Mouse (Mus musculus): ENCODE results near the gene Atp6v0b. TPM values are rescaled to one million over a fixed set of nuclear protein-coding genes. Genes with fewer than 3 reads are reported as not detected.

Gene Atp6v0b
- total RNA-seq, 2 experiments from 2014 or later = 139 to 148 TPM

DNA sequence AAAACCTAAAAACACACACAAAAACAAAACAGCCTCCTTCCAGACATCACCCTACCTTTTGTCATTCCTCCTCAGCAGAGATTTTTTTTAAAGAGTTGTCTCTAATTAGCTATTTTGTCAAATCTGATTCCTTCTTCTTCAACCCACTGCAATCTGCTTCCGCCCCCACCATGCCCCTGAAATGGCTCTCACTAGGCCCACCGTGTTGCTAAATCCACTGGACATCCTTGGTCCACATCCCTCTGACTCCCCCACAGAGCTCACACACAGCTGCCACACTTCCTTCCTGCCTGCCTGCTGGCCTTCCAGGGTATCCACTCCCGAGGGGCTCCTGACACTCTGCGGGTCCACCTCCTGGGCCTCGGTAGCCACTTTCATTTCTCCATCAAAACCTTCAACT, 8.4 kb downstream of the Atp6v0b start:
- no peak for DNase-seq (ENCODE audit: low spot score in 2 of 2)

- no peak for DNase-seq (ENCODE audit: low spot score in 2 of 2)
Observed at GRCm38 (mm10) chr4:117878301-117878700, 8.8 kb downstream of the Atp6v0b start.

DNA sequence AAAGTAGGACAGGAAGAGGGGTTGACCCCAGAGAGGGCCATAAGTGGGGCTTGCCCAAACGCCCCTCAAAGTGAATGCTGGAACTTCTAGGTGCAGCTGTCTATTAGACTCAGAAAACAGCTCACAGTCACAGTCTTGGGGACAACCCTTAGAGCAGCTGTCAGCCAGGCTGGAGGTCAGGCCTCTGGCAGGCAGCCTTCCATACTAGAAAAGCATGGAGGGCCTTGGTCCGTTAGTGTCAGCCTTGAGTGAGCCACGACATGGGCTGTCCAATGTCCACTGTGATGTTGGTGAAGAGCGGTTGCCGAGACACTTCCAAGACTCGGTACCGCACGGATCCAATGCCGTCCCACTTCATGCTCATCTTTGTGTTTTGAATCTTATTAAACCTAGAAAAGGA, 13.5 kb downstream of the Atp6v0b start:
- DNase-seq (ENCODE audit: low spot score in 2 of 2) = no peak

DNA sequence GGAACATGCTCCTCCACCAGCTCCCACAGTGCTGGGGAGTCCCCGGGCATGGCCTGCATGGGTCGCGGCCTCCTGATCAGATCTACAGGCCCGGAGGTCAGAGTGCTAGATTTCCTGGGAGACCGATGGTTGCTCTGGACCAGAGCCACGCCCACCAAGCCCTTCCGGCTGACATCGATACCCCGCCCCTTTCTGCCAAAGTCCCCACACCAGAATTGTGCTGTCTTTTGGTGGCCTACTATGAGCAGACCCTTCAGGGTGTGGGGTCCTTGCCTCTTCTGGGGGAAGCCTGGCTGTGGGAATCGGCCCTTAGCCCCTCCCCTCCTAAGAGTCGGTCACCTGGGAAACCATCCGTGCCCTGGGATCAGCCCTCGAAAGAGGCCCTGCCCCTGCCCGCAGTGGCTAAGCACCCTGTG, 14.7 kb downstream of the Atp6v0b start, which contains the start of gene Ccdc24:
TSS of gene Ccdc24 (minus strand) at position 87 of the 416 bp plus-strand sequence.
- DNase-seq (ENCODE audit: low spot score in 2 of 2) = no peak

DNA sequence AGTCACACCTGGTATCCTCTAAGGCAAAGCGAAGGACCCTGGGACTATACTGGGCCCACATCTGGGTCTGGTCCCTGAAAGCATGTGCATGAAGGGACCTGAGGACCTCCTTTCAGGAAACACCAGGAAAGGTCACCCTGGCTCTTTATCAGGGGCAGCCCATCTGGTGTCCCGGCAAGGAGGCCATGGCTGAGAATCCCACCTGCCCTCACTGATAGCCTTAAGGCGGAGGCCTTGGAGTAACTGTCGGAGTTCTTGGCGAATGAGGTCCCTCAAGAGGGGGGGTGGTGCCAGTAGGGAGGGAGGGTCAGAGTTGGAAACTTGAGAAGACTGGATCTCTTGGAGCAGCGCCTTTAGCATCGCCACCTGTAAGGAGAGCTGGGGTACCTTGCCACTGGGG, 15.3 kb downstream of the Atp6v0b start:
- DNase-seq (ENCODE audit: low spot score in 2 of 2) = no peak

GRCm38 (mm10) chr4:117870437-117870836, 16.7 kb downstream of the Atp6v0b start:
- no peak for DNase-seq (ENCODE audit: low spot score in 2 of 2)

DNA sequence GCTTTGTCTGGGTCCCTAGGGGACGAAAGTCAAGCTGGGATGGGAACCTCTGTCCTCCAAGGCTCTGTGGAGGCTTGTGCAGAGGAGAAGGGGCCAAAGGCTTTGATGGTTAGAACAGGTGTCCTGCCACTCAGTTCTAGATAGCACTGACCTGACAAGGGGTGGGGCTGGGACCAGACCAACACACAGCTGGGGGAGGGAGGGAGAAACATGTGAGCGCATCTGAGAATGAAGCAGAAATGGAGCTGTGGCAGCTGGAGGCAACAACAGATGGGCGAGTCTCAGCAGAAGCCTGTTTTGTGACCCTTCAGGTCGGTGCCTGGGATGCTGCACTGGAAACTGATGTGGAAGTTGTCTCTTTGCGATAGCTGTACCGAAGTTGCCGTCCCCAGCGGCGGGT, 17.8 kb downstream of the Atp6v0b start:
- no peak for DNase-seq (ENCODE audit: low spot score in 2 of 2)

- peak in 1 of 2 experiments; percentile 36 for DNase-seq (ENCODE audit: low spot score in 2 of 2)
Observed at GRCm38 (mm10) chr4:117867823-117868222, 19.3 kb downstream of the Atp6v0b start.

DNA sequence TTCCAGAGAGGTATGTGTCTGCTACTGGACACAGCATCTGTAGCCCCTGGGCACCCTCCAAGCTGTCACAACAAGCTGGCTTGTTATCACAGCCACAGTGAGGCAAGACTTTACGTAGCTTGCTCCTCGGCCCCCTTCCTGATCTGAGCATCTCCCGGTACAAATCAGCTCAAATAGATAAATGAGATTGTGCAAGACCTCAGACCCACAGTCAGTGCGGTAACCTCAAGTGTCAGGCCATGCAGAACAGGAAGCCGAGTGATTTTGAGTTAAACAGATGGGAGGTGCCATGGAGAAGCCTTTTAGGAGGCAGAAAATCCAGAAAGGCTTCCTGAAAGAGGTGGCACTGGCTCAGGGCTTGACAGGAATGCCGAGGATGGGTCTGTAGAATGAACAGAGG, 20.1 kb downstream of the Atp6v0b start:
- DNase-seq (ENCODE audit: low spot score in 2 of 2) = no peak

DNA sequence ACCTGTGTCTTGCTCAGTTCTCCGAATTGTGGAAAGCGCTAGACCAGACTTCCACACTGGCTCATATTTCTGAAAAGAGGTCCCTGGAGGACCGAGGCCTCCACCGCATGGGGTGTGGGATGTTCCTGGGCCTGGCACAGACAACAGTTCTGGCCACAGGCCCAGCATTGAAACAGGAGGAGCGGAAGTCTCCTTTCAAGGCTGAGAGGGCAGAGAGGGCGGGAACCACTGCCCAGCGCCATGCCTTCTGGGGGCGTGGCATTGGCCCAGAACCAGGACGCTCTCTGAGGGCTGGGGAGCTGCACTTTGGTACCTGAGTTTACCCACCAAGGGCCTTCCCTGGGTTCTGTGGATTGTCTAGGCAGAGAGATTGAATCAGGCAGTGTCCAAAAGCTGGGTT, 21.1 kb downstream of the Atp6v0b start:
- peak; percentile 39 to 69 for DNase-seq (ENCODE audit: low spot score in 2 of 2)

GRCm38 (mm10) chr4:117862823-117863222, 24.3 kb downstream of the Atp6v0b start:
- no peak for DNase-seq (ENCODE audit: low spot score in 2 of 2)

DNA sequence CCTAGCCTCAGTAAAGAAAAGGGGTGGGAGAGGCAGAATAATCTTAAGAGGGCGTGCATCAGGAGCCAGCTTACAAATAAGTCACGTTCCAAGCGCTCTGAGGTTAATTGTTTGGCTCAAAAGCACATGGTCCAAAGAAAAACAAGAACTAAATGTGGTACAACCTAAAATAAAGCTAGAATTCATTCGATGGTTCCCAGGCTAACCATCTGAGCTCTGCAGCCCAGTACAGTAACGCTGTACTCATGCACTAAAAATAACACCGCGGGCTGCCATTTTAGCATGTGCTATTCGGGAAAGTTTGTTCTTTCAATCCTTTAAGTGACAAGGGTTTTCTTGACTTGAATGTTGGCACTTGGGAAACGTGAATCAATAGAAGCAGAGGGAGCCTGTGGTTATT, 26.6 kb downstream of the Atp6v0b start:
- DNase-seq (ENCODE audit: low spot score in 2 of 2) = no peak

GRCm38 (mm10) chr4:117858794-117859193, 28.3 kb downstream of the Atp6v0b start:
- peak in 1 of 2 experiments; percentile 40 for DNase-seq (ENCODE audit: low spot score in 2 of 2)

DNA sequence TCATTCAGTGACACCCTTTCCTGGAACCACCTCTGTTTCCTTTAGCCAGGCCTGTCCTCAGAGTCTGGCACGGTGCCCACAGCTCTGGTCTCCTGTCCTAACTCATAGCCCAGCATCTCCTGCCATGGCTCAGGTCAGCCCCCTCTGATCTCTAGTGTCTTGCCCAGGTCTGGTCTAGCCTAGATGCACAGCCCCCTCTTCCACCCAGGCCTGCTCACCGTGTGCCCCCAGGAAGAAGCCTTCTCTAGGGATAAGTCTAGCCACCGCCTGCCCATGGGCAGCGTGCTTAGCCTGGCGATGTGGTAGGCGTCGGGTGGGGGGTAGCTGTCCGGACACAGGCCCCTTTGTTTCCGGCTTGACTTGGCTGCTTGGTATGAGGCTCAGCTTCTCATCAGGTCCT, 32.0 kb downstream of the Atp6v0b start:
- DNase-seq (ENCODE audit: low spot score in 2 of 2) = no peak

DNA sequence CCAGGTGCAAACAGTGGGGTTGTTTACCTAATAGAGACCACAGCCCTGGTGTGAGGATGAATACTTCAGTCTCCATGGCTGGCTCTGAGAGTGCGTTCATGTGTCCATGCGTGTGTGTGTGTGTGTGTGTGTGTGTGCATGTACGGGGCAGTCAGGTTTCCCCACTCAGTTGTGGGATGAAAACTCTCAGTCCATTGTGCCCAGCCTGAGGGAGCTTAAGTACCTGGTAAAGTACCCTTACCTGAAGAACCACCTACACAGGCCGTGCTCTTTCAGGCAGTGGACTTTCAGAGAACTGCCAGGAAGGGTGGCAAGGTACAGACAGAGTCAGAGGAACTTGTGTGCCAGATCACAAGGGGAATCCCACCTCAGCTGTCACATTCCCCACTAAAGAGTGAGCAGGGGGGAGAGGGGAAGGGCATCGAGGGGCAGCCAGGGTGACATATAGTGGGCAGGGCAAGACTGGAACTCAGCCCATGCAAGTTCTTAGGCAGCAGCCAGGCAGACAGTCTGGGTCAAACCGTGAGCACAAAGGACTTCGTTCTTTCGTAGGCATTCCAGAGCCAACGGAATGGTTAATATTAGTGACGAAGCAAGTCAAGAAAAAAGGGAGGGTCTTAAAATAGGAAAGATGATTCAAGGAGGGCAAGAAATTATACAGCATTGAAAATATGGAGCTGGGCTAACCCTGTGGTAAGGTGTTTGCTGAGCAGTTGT, 34.8 kb downstream of the Atp6v0b start:
- no peak for DNase-seq (ENCODE audit: low spot score in 2 of 2)

GRCm38 (mm10) chr4:117850871-117851270, 36.3 kb downstream of the Atp6v0b start:
- DNase-seq (ENCODE audit: low spot score in 2 of 2) = no peak

DNA sequence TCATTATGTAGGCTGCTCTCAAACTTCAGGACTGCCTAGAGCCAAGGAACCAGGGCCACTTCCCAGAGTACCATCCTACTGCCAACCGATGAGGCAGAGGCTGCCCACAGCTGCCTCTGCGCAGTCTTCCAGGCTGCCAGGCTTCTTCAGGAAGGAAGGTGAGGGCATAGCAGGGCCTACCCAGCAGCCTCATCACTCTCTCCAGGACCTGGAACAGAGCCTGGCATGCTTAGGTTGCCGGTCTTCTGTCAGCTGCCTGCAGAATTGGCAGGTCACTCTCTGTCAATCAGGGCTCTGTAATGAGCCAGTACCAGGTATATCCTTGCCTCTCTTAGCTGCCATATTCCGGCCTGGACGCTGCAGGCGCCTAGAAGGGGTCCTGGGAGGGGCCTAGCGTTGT, 37.0 kb downstream of the Atp6v0b start:
- DNase-seq (ENCODE audit: low spot score in 2 of 2) = no peak

DNA sequence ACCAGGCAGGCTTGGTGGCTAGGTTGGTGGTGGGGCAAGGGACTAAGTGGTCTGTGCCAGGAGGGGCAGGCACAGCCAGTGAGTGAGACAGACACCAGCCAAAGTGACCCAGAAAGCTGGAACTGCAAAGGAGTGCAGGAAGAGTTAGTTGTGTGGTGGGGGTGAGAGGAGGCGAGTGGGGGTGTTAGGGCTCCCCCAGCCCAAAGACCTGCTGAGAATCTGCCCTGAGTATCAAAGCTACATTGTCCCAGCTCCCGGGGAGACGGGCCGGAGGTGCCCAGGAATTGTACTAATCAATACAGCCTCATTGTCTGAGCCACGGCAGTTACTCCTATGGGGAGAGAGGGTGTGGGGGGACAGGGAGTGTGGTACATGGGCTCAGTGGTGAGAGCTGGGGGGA, 37.6 kb downstream of the Atp6v0b start:
- no peak for DNase-seq (ENCODE audit: low spot score in 2 of 2)

DNA sequence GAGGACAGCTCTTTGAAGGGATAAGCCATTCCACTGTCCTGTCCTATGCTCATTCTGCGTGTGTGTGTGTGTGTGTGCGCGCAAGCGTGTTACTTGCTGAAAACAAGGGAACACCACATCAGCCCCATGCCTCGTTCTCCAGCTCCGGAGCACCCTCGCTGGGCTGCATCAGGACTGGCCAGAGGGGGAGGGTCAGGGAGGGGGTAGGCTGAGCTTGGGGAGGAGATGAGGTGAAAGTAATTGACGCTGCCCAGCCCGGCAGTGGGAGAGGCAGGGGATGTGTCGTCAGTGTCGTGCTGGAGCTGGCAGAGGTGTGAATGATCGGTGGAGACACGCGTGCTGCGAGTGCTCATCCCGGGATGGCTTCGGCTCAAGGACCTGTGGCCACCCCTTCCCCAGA, 38.1 kb downstream of the Atp6v0b start:
- DNase-seq (ENCODE audit: low spot score in 2 of 2) = no peak

- DNase-seq (ENCODE audit: low spot score in 2 of 2) = no peak
Observed at GRCm38 (mm10) chr4:117847011-117847410, 40.1 kb downstream of the Atp6v0b start.

DNA sequence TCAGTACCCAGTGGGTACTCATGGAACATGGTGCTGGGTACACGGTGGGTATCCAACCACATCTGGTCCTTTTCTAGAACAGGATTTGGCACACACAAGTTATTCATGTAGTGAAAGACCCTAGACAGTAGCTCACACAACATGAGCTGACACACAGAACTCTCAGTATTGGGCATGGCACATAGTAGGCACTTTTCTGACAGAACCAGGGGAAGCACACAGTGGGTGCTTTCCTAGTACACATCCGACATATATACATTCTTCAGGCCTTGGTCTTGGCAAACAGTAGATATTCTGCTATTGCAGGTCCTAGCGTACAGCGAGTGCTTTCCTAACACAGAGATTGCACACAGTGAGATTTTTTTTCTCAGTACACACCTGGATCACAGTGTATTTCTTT, 40.9 kb downstream of the Atp6v0b start:
- DNase-seq (ENCODE audit: low spot score in 2 of 2) = no peak

DNA sequence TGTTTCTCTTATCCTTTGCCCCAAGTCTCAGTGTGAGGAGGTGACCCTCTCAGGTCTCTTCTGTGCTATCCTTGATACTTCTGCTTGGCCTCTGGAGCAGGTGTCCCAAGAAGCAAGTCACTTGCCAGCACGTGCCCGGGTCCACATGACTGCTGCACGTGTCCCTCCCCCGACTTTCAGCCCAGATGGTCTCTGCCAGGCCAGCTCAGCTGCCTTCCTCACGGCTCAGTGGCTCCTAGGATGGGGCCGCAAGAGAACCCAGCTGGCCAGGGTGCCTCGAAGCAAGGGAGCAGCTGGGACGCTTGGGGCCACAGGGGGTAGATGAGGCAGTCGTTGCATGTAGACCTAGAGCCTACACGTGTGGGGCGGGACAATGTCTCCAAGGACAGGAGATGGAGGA, 41.8 kb downstream of the Atp6v0b start:
- DNase-seq (ENCODE audit: low spot score in 2 of 2) = no peak

DNA sequence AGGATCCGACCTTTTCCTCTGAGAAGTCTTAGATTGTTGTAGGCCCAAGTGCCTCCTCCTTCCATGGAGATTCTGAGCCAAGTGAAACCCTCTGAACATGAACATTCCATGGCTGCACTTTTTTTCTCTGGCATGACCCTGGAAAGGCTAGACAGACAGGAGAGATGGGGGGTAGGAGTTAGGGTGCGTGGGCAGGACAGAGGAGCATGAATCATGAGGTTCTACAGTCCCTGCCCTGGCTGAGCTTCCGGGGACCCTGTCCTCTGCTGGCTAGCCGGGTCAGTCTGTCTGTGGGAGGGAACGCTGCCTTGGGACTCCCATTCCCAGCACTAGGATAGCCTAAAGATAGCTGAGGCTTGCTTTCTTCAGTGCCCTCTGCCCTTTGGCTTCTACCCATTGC, 42.7 kb downstream of the Atp6v0b start:
- DNase-seq (ENCODE audit: low spot score in 2 of 2) = no peak
